Mouse (Mus musculus): ENCODE results near the gene Reg3g.
"Not testable (repeated sequence)": the region's sequence is repeated elsewhere in the genome, so short reads cannot be mapped to it uniquely, and the experiment has no call there.

GRCm38 (mm10) chr6:78422411-78422810 is 46.3 kb downstream of the Reg3g start, which contains the start of gene Reg1:
- TF ChIP-seq CTCF, EP300 (IDR thresholded peaks at IDR 0.05; ENCODE audit: low read depth): not testable (repeated sequence)
